Mouse (Mus musculus) CH12.LX (cell line): ENCODE results near the gene Bad. TPM values are rescaled to one million over a fixed set of nuclear protein-coding genes. Genes with fewer than 3 reads are reported as not detected.
"Not testable (repeated sequence)": the region's sequence is repeated elsewhere in the genome, so short reads cannot be mapped to it uniquely, and the experiment has no call there.

Experiments used
- DNase-seq: peaks from one replicate; pipeline ENCODE4 v3.0.0-alpha.2; 2013; ENCODE audit errors: extremely low read depth
- H3K27ac ChIP-seq: 2 replicates; pipeline ENCODE4 v1.5.1; 2012; ENCODE audit warnings: low read depth, mild to moderate bottlenecking, control low read depth, moderate library complexity; ENCODE audit not compliant: insufficient read depth
- H3K27me3 ChIP-seq: replicated peaks from 2 replicates; pipeline ENCODE3; 2012; ENCODE audit warnings: inconsistent platforms
- H3K36me3 ChIP-seq, 2 experiments: replicated peaks in 1 of 2; 2 replicates each; pipeline versions ENCODE3 to v1.6.1; 2012; ENCODE audit warnings: inconsistent platforms in 1 of 2, low read length in 1 of 2, mild to moderate bottlenecking in 1 of 2, mixed read lengths in 1 of 2, moderate library complexity in 1 of 2; ENCODE audit not compliant: control insufficient read depth in 1 of 2, insufficient read depth in 1 of 2
- H3K4me1 ChIP-seq, 2 experiments: 2 replicates each; pipeline ENCODE4 v1.6.1; 2012; ENCODE audit warnings: inconsistent platforms in 1 of 2, moderate library complexity in 1 of 2; ENCODE audit not compliant: insufficient read depth in 2 of 2, control insufficient read depth in 1 of 2
- H3K4me2 ChIP-seq: 2 replicates; pipeline ENCODE4 v1.6.1; 2012; ENCODE audit warnings: low read depth, mild to moderate bottlenecking, control low read depth; ENCODE audit not compliant: poor library complexity, insufficient read depth, severe bottlenecking
- H3K4me3 ChIP-seq, 3 experiments: fragments of 150-350 bp in 1 of 3; sonication (generic) in 1 of 3; replicated peaks in 1 of 3; 2 replicates each; pipeline versions ENCODE3 to v1.5.1; 2011 to 2012; ENCODE audit warnings: low read depth in 2 of 3, low read length in 2 of 3, mild to moderate bottlenecking in 2 of 3, moderate library complexity in 2 of 3, control low read depth in 1 of 3, improper control_type of control experiment in 1 of 3, inconsistent platforms in 1 of 3, mixed read lengths in 1 of 3; ENCODE audit not compliant: poor library complexity in 1 of 3
- H3K79me2 ChIP-seq: replicated peaks from 2 replicates; pipeline ENCODE4 v1.6.1; 2012; ENCODE audit warnings: mild to moderate bottlenecking, moderate library complexity; ENCODE audit not compliant: control insufficient read depth, poor library complexity, insufficient read depth, severe bottlenecking; ENCODE audit errors: extremely low read depth
- H3K9ac ChIP-seq: 2 replicates; pipeline ENCODE4 v1.6.1; 2012; ENCODE audit warnings: low read depth, mild to moderate bottlenecking, control low read depth, moderate library complexity; ENCODE audit not compliant: insufficient read depth
- H3K9me3 ChIP-seq: replicated peaks from 2 replicates; pipeline ENCODE3; 2012; ENCODE audit warnings: low read length, inconsistent platforms, mixed read lengths
- BHLHE40 ChIP-seq: IDR thresholded peaks from 2 replicates; pipeline ENCODE4 v1.6.1; 2011; ENCODE audit warnings: mild to moderate bottlenecking, low read depth, low read length, improper control_type of control experiment
- CHD1 ChIP-seq: IDR thresholded peaks from 2 replicates; pipeline ENCODE4 v1.6.1; 2012; ENCODE audit warnings: low read depth, low read length, improper control_type of control experiment, inconsistent platforms
- CHD2 ChIP-seq: IDR thresholded peaks from 2 replicates; pipeline ENCODE4 v1.6.1; 2011; ENCODE audit warnings: low read length, improper control_type of control experiment
- CTCF ChIP-seq, 2 experiments: IDR thresholded peaks in 1 of 2; conservative IDR thresholded peaks in 1 of 2; 2 replicates each; pipeline ENCODE4 v1.5.1; 2011 to 2012; ENCODE audit warnings: low read depth in 2 of 2, low read length in 2 of 2, improper control_type of control experiment in 1 of 2, inconsistent platforms in 1 of 2, mild to moderate bottlenecking in 1 of 2, moderate library complexity in 1 of 2
- E2F4 ChIP-seq: IDR thresholded peaks from 2 replicates; pipeline ENCODE4 v1.6.1; 2011; ENCODE audit warnings: low read depth, low read length, improper control_type of control experiment; ENCODE audit not compliant: insufficient replicate concordance
- ELF1 ChIP-seq: IDR thresholded peaks from 2 replicates; pipeline ENCODE4 v1.6.1; 2014; ENCODE audit warnings: low read depth, mild to moderate bottlenecking, inconsistent platforms, low read length, improper control_type of control experiment
- EP300 ChIP-seq: IDR thresholded peaks from 2 replicates; pipeline ENCODE4 v1.6.1; 2011; ENCODE audit warnings: low read length, improper control_type of control experiment
- ETS1 ChIP-seq: conservative IDR thresholded peaks from 2 replicates; pipeline ENCODE4 v1.6.1; 2012; ENCODE audit warnings: low read depth, mild to moderate bottlenecking, inconsistent platforms, low read length, improper control_type of control experiment, moderate library complexity
- GABPA ChIP-seq: IDR thresholded peaks from 2 replicates; pipeline ENCODE4 v1.6.1; 2012; ENCODE audit warnings: low read depth, low read length, improper control_type of control experiment, inconsistent platforms; ENCODE audit not compliant: insufficient replicate concordance
- HCFC1 ChIP-seq: IDR thresholded peaks from 2 replicates; pipeline ENCODE4 v1.6.1; 2012; ENCODE audit warnings: low read depth, mild to moderate bottlenecking, inconsistent platforms, low read length, improper control_type of control experiment
- IRF4 ChIP-seq: IDR thresholded peaks from 2 replicates; pipeline ENCODE4 v1.6.1; 2014; ENCODE audit warnings: low read depth, mild to moderate bottlenecking, inconsistent platforms, low read length, improper control_type of control experiment
- JUN ChIP-seq: IDR thresholded peaks from 2 replicates; pipeline ENCODE4 v1.6.1; 2011; ENCODE audit warnings: low read depth, mild to moderate bottlenecking, low read length, improper control_type of control experiment, moderate library complexity; ENCODE audit not compliant: insufficient read depth
- JUND ChIP-seq: conservative IDR thresholded peaks from 2 replicates; pipeline ENCODE4 v1.6.1; 2011; ENCODE audit warnings: low read depth, low read length, improper control_type of control experiment
- KAT2A ChIP-seq: IDR thresholded peaks from 2 replicates; pipeline ENCODE4 v1.6.1; 2012; ENCODE audit warnings: low read length, improper control_type of control experiment, inconsistent platforms; ENCODE audit not compliant: insufficient replicate concordance
- MAFK ChIP-seq: IDR thresholded peaks from 2 replicates; pipeline ENCODE4 v1.6.1; 2011; ENCODE audit warnings: low read length, improper control_type of control experiment; ENCODE audit not compliant: insufficient replicate concordance
- MAX ChIP-seq: IDR thresholded peaks from 2 replicates; pipeline ENCODE4 v1.6.1; 2011; ENCODE audit warnings: low read length, improper control_type of control experiment
- MAZ ChIP-seq: IDR thresholded peaks from 2 replicates; pipeline ENCODE4 v1.6.1; 2012; ENCODE audit warnings: low read depth, mild to moderate bottlenecking, inconsistent platforms, low read length, improper control_type of control experiment, moderate library complexity
- MEF2A ChIP-seq: IDR thresholded peaks from 2 replicates; pipeline ENCODE4 v1.6.1; 2014; ENCODE audit warnings: low read depth, mild to moderate bottlenecking, inconsistent platforms, low read length, improper control_type of control experiment, borderline replicate concordance
- MXI1 ChIP-seq: IDR thresholded peaks from 2 replicates; pipeline ENCODE4 v1.6.1; 2011; ENCODE audit warnings: mild to moderate bottlenecking, low read depth, low read length, improper control_type of control experiment
- MYC ChIP-seq: IDR thresholded peaks from 2 replicates; pipeline ENCODE4 v1.6.1; 2011; ENCODE audit warnings: low read depth, mild to moderate bottlenecking, improper control_type of control experiment, low read length
- NELFE ChIP-seq: IDR thresholded peaks from 2 replicates; pipeline ENCODE4 v1.6.1; 2011; ENCODE audit warnings: low read depth, low read length, improper control_type of control experiment
- NRF1 ChIP-seq: IDR thresholded peaks from 2 replicates; pipeline ENCODE4 v1.6.1; 2014; ENCODE audit warnings: low read depth, mild to moderate bottlenecking, inconsistent platforms, low read length, improper control_type of control experiment, moderate library complexity
- PAX5 ChIP-seq: IDR thresholded peaks from 2 replicates; pipeline ENCODE4 v1.6.1; 2012; ENCODE audit warnings: low read length, inconsistent platforms, mixed read lengths
- POLR2A ChIP-seq: IDR thresholded peaks from 2 replicates; pipeline ENCODE4 v1.6.1; 2011; ENCODE audit warnings: low read depth, mild to moderate bottlenecking, improper control_type of control experiment, low read length
- POLR2AphosphoS2 ChIP-seq: IDR thresholded peaks from 2 replicates; pipeline ENCODE4 v1.6.1; 2011; ENCODE audit warnings: low read depth, low read length, improper control_type of control experiment
- RAD21 ChIP-seq: IDR thresholded peaks from 2 replicates; pipeline ENCODE4 v1.6.1; 2011; ENCODE audit warnings: low read depth, mild to moderate bottlenecking, low read length, improper control_type of control experiment, moderate library complexity
- RCOR1 ChIP-seq: conservative IDR thresholded peaks from 2 replicates; pipeline ENCODE4 v1.6.1; 2012; ENCODE audit warnings: low read depth, mild to moderate bottlenecking, inconsistent platforms, low read length, improper control_type of control experiment
- SIN3A ChIP-seq: IDR thresholded peaks from 2 replicates; pipeline ENCODE4 v1.6.1; 2012; ENCODE audit warnings: low read length, improper control_type of control experiment, inconsistent platforms
- SMC3 ChIP-seq: IDR thresholded peaks from 2 replicates; pipeline ENCODE4 v1.6.1; 2011; ENCODE audit warnings: low read depth, low read length, improper control_type of control experiment
- TBP ChIP-seq: conservative IDR thresholded peaks from 2 replicates; pipeline ENCODE4 v1.6.1; 2011; ENCODE audit warnings: low read depth, low read length, improper control_type of control experiment
- TCF12 ChIP-seq: IDR thresholded peaks from 2 replicates; pipeline ENCODE4 v1.6.1; 2014; ENCODE audit warnings: low read depth, mild to moderate bottlenecking, inconsistent platforms, low read length, improper control_type of control experiment
- UBTF ChIP-seq: IDR thresholded peaks from 2 replicates; pipeline ENCODE4 v1.6.1; 2012; ENCODE audit warnings: low read depth, mild to moderate bottlenecking, inconsistent platforms, low read length, improper control_type of control experiment, moderate library complexity
- USF1 ChIP-seq: IDR thresholded peaks from 2 replicates; pipeline ENCODE4 v1.6.1; 2014; ENCODE audit warnings: low read depth, mild to moderate bottlenecking, inconsistent platforms, low read length, improper control_type of control experiment
- USF2 ChIP-seq: conservative IDR thresholded peaks from 2 replicates; pipeline ENCODE4 v1.6.1; 2011; ENCODE audit warnings: low read depth, low read length, improper control_type of control experiment
- ZC3H11A ChIP-seq: IDR thresholded peaks from 2 replicates; pipeline ENCODE4 v1.6.1; 2012; ENCODE audit warnings: low read depth, mild to moderate bottlenecking, inconsistent platforms, low read length, improper control_type of control experiment
- ZKSCAN1 ChIP-seq: IDR thresholded peaks from 2 replicates; pipeline ENCODE4 v1.6.1; 2012; ENCODE audit warnings: low read depth, inconsistent platforms, low read length, improper control_type of control experiment, borderline replicate concordance
- ZMIZ1 ChIP-seq: IDR thresholded peaks from 2 replicates; pipeline ENCODE4 v1.6.1; 2012; ENCODE audit warnings: low read depth, mild to moderate bottlenecking, inconsistent platforms, low read length, improper control_type of control experiment
- ZNF384 ChIP-seq: IDR thresholded peaks from 2 replicates; pipeline ENCODE4 v1.6.1; 2012; ENCODE audit warnings: low read depth, low read length, improper control_type of control experiment, inconsistent platforms
- dilution Hi-C: fragments of 300-500 bp; cut with MboI; formaldehyde crosslinking; loops from 2 replicates; pipeline ENCODE4 v1.14.3; 2020; ENCODE audit warnings: low sequenced_read_pairs; ENCODE audit not compliant: extremely low pct_unique_long_range_greater_than_20kb, extremely low pct_ligation_motif_present
- in situ Hi-C: fragments of 300-500 bp; cut with MboI; formaldehyde crosslinking; loops from 3 replicates; pipeline ENCODE4 v1.14.3; 2019; ENCODE audit warnings: low sequenced_read_pairs, low pct_ligation_motif_present, low pct_unique_long_range_greater_than_20kb, mixed read lengths
- polyA plus RNA-seq: library from polyadenylated mRNA; unstranded; fragments of >175 nt; gene quantifications from 2 replicates; pipeline ENCODE4 v1.2.1, GENCODE M21; 2012; ENCODE audit warnings: low read depth; ENCODE audit not compliant: insufficient read length
- total RNA-seq, 2 experiments: library from RNA; depleted of rRNA; stranded (reverse); fragments of 300-350 nt in 1 of 2; fragments of >200 nt in 1 of 2; gene quantifications; 2 replicates each; pipeline ENCODE4 v1.2.3; 2012 to 2014

Bad gene
- total and polyA plus RNA-seq, 3 experiments, result 27.7 to 38.0 (median 33.3) TPM

DNA sequence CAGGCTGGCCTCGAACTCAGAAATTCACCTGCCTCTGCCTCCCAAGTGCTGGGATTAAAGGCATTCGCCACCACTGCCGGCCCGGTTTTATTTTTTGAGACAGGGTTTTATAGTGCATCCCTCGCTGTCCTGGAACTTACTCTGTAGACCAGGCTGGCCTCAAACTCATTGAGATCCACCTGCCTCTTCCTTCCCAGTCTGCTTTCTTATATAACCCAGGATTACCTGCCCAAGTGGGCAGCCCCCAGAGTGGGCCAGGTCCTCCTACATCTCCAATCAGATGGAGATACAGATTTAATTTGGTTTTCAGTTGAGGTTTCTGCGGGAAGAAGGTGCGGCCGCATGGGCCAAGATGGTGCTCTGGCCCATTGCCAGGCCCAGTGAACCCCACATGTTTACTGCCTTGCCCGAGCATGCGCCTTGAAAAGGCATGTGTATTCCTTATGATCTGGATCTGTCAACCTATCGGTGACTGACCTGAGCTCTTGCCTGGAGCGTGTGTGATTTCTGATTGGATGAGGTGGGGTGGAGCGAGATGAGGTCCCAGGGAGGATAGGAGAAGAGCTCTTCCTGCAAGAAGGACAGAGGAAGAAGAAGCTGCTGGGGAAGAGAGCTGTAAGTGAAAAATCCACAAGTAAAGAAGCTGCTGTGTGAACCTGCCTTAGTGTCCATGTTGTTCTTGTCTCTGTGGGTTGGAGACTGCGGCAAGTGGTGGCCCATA is 47.8 kb upstream of the Bad start:
- H3K27ac ChIP-seq, result no peak overlapping the region
- in situ Hi-C loops, result no loop called here

DNA sequence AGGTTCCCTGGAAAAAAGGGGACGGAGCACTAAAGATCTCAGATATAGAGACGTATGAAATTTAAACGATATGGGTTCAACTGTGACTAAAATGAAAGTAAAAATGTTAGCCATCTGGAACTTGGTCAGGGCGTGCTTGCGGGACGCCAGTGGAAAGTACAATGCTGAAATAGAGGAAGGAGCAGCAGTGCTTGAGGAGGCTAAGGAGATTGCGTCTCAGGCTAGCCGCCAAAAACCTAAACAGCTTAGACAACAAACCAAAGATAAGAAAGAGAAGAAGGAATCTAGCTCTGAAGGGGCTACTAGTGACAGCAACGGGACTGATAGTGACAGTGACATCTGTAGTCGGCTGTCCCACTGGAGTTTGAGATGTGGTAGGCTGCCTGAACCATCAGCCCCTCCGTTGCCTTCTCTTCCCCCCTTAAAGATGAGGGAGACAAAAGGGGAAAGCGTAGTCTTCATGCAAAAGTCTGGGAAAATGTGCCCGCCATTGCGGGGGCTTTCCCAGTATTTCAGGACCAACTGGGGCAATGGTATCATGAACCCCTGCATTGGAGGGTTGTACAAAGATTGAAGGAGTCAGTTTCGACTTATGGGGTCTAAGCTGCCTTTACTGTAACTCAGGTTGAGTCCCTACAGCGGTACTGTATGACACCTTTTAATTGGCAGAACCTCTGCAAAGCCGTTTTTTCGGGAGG is 45.9 kb upstream of the Bad start:
- H3K4me1 ChIP-seq, dilution Hi-C loops, in situ Hi-C loops, H3K79me2 ChIP-seq, H3K27me3 ChIP-seq, H3K27ac ChIP-seq: not testable (repeated sequence)
- peaks cover 11% of the 10 kb centered on the region for H3K9me3 ChIP-seq
- peak overlapping the region in 2 of 3 experiments; percentile 0 to 37 for H3K4me3 ChIP-seq
- H3K36me3 ChIP-seq, result peaks cover 0 to 12% of the 10 kb centered on the region in 2 experiments
- peak; percentile 24 for DNase-seq
- peak overlapping the region; percentile 89 for H3K4me2 ChIP-seq
- peak overlapping the region; percentile 64 for H3K9ac ChIP-seq

More for the DNA sequence above, 47.8 kb upstream of the Bad start:
- H3K4me3 ChIP-seq, result peak overlapping the region in 2 of 3 experiments; percentile 49 to 61
- H3K9me3 ChIP-seq, result peaks cover 5% of the 10 kb centered on the region
- H3K27me3 ChIP-seq, result no peaks in the 10 kb centered on the region
- no peaks in the 10 kb centered on the region; the same call in 1 of the 2 replicates for H3K79me2 ChIP-seq
- peaks cover 0 to 4% of the 10 kb centered on the region in 2 experiments; a peak in 2 of 4 replicates for H3K4me1 ChIP-seq
- DNase-seq, result no peak
- peak overlapping the region; percentile 71 for H3K9ac ChIP-seq
- peaks cover 0 to 12% of the 10 kb centered on the region in 2 experiments for H3K36me3 ChIP-seq
- dilution Hi-C loops, result no loop called here
- TF ChIP-seq JUND, result no peak
- TF ChIP-seq MXI1, result no peak; the same call in 1 of the 2 replicates
- no peak for TF ChIP-seq USF2
- no peak for TF ChIP-seq MAFK
- TF ChIP-seq CHD1, result no peak
- TF ChIP-seq CTCF (conservative IDR thresholded peaks at IDR 0.05 in 1 of 2, IDR thresholded peaks at IDR 0.05 in 1 of 2; ENCODE audit: low read depth in 2 of 2, low read length in 2 of 2), result no peak
- no peak for TF ChIP-seq ZNF384
- peak; percentile 97 for TF ChIP-seq MYC
- no peak for TF ChIP-seq JUN
- TF ChIP-seq CHD2, result no peak
- TF ChIP-seq NELFE, result peak; percentile 71; the same call in 1 of the 2 replicates
- no peak for TF ChIP-seq E2F4
- TF ChIP-seq POLR2AphosphoS2, result peak; percentile 30; the same call in 1 of the 2 replicates
- TF ChIP-seq SIN3A, result no peak
- peak; percentile 89 for TF ChIP-seq MAX
- TF ChIP-seq GABPA, result no peak
- TF ChIP-seq MAZ, result no peak
- no peak for TF ChIP-seq SMC3
- TF ChIP-seq KAT2A, result no peak
- TF ChIP-seq RAD21, result no peak
- no peak for TF ChIP-seq ZMIZ1
- TF ChIP-seq POLR2A, result peak; percentile 87
- no peak for TF ChIP-seq UBTF
- TF ChIP-seq TCF12, result 0 out of 2 replicates have a peak, but pooled peaks have one; percentile 28
- TF ChIP-seq BHLHE40, result no peak
- TF ChIP-seq RCOR1, result no peak
- TF ChIP-seq PAX5, result no peak
- peak; percentile 86 for TF ChIP-seq NRF1
- TF ChIP-seq ZC3H11A, result no peak
- TF ChIP-seq MEF2A, result no peak
- no peak for TF ChIP-seq ETS1
- no peak for TF ChIP-seq EP300
- TF ChIP-seq ZKSCAN1, result no peak
- peak; percentile 87 for TF ChIP-seq TBP
- no peak for TF ChIP-seq IRF4
- no peak; the same call in 1 of the 2 replicates for TF ChIP-seq ELF1
- TF ChIP-seq HCFC1, result no peak
- TF ChIP-seq USF1, result no peak
- TF ChIP-seq, all 38 proteins: peak for 8
- peak overlapping the region; percentile 15; the same call in 1 of the 2 replicates for H3K4me2 ChIP-seq
